Mouse (Mus musculus): ENCODE results near the gene Srl.

- no peak for TF ChIP-seq POLR2A (IDR thresholded peaks at IDR 0.05; ENCODE audit: control insufficient read depth in 1 of 2, insufficient read depth in 1 of 2, low read depth in 1 of 2, low read length in 2 of 2, poor library complexity in 1 of 2)
- TF ChIP-seq TCF12 (IDR thresholded peaks at IDR 0.05; ENCODE audit: low read depth, low read length) = no peak
- no peak for TF ChIP-seq CTCF (IDR thresholded peaks at IDR 0.05 in 2 of 3, conservative IDR thresholded peaks at IDR 0.05 in 1 of 3; ENCODE audit: control insufficient read depth in 1 of 3, insufficient read depth in 1 of 3, low read depth in 2 of 3, low read length in 3 of 3, poor library complexity in 1 of 3, severe bottlenecking in 1 of 3)
- no peak for TF ChIP-seq SMC3 (IDR thresholded peaks at IDR 0.05; ENCODE audit: low read depth, low read length)
- TF ChIP-seq ZNF384 (IDR thresholded peaks at IDR 0.05; ENCODE audit: low read depth, low read length) = no peak
- TF ChIP-seq MAX (IDR thresholded peaks at IDR 0.05; ENCODE audit: low read length) = no peak
- TF ChIP-seq MAZ (IDR thresholded peaks at IDR 0.05; ENCODE audit: low read depth, low read length) = no peak
- TF ChIP-seq POLR2AphosphoS2 (IDR thresholded peaks at IDR 0.05; ENCODE audit: low read length) = no peak
These were observed 60.9 kb downstream of the Srl start for GRCm38 (mm10) chr16:4480616-4481265.

Measured in MEL (cell line).